Mouse (Mus musculus) hindbrain, embryonic 15.5 days (tissue): ENCODE measurements around the gene Prkg1. TPM values are rescaled to one million over a fixed set of nuclear protein-coding genes. Genes with fewer than 3 reads are reported as not detected.
A peak's percentile ranks its signal among the peaks of the same experiment; 100 is the strongest.

Experiments
- ATAC-seq: fragments of 200-750 bp; cut with Nextera tagmentation; 2 replicates; pipeline ENCODE4 v1.8.0; 2017; ENCODE audit warnings: low read depth, moderate number of reproducible peaks, moderate TSS enrichment; ENCODE audit not compliant: low FRiP score
- H3K27ac ChIP-seq: fragments of 300-500 bp; sonication (generic); replicated peaks from 2 replicates; pipeline ENCODE4 v1.5.1; 2015; ENCODE audit warnings: mild to moderate bottlenecking, inconsistent platforms
- H3K27me3 ChIP-seq: fragments of 300-500 bp; sonication (generic); 2 replicates; pipeline ENCODE4 v1.6.1; 2015; ENCODE audit warnings: control low read depth, inconsistent platforms
- H3K36me3 ChIP-seq: fragments of 300-500 bp; sonication (generic); 2 replicates; pipeline ENCODE4 v1.6.1; 2015; ENCODE audit warnings: control low read depth, inconsistent platforms
- H3K4me1 ChIP-seq: fragments of 300-500 bp; sonication (generic); replicated peaks from 2 replicates; pipeline ENCODE4 v1.6.1; 2015; ENCODE audit warnings: control low read depth, inconsistent platforms
- H3K4me2 ChIP-seq: fragments of 300-500 bp; sonication (generic); 2 replicates; pipeline ENCODE4 v1.6.1; 2015; ENCODE audit warnings: moderate library complexity, mild to moderate bottlenecking, inconsistent platforms
- H3K4me3 ChIP-seq: fragments of 300-500 bp; sonication (generic); 2 replicates; pipeline ENCODE4 v1.5.1; 2015; ENCODE audit warnings: mild to moderate bottlenecking, inconsistent platforms
- H3K9ac ChIP-seq: fragments of 300-500 bp; sonication (generic); 2 replicates; pipeline ENCODE4 v1.6.1; 2015; ENCODE audit warnings: inconsistent platforms
- H3K9me3 ChIP-seq: fragments of 300-500 bp; sonication (generic); 2 replicates; pipeline ENCODE4 v1.6.1; 2016; ENCODE audit warnings: control low read depth, inconsistent platforms
- WGBS: fragments of 180-500 bp; shearing (Covaris S2); methylation state at CpG from one replicate; pipeline ENCODE4 v1.1.7; 2015; 5-methylcytosine and 5-hydroxymethylcytosine counted together
- polyA plus RNA-seq: library from polyadenylated mRNA; unstranded; fragments of >200 nt; fragmentation: Nextera tagmentation; extraction: Ambion mirVana; gene quantifications from 2 replicates; pipeline ENCODE4 v1.2.1, GENCODE M21; 2015

Prkg1 gene
- polyA plus RNA-seq, 1 experiment from 2014 or later, result 5.0 TPM

GRCm38 (mm10) chr19:31158944-31159460 lies 605.8 kb downstream of the Prkg1 start:
- no peak overlapping the region for H3K4me2 ChIP-seq
- H3K4me1 ChIP-seq, result no peaks in the 10 kb centered on the region
- 72% methylated on average over 6 of the region's 6 CpGs for WGBS
- H3K36me3 ChIP-seq, result no peaks in the 10 kb centered on the region
- H3K9me3 ChIP-seq, result no peaks in the 10 kb centered on the region
- H3K27ac ChIP-seq, result no peak overlapping the region
- no peak overlapping the region for H3K4me3 ChIP-seq
- ATAC-seq, result no peak
- no peaks in the 10 kb centered on the region for H3K27me3 ChIP-seq
- H3K9ac ChIP-seq, result no peak overlapping the region

GRCm38 (mm10) chr19:31153399-31153798 lies 611.4 kb downstream of the Prkg1 start:
- Histone ChIP-seq H3K27ac (no peak overlapping the region), H3K4me2 (no peak overlapping the region), H3K4me1 (0 out of 2 replicates have a peak, but pooled peaks cover 2% of the 10 kb centered on the region), H3K36me3 (no peaks in the 10 kb centered on the region), H3K4me3 (no peak overlapping the region), H3K27me3 (no peaks in the 10 kb centered on the region), H3K9me3 (no peaks in the 10 kb centered on the region), H3K9ac (no peak overlapping the region)
- WGBS, result 34% methylated on average over 5 of the region's 5 CpGs
- ATAC-seq, result no peak

- Histone ChIP-seq H3K4me3 (no peak overlapping the region), H3K36me3 (no peaks in the 10 kb centered on the region), H3K4me2 (no peak overlapping the region), H3K9ac (no peak overlapping the region), H3K27ac (no peak overlapping the region), H3K27me3 (no peaks in the 10 kb centered on the region), H3K4me1 (0 out of 2 replicates have a peak, but pooled peaks cover 2% of the 10 kb centered on the region), H3K9me3 (no peaks in the 10 kb centered on the region)
- 91% methylated on average over 2 of the region's 2 CpGs for WGBS
- no peak for ATAC-seq
Observed at GRCm38 (mm10) chr19:31149902-31150301, 614.9 kb downstream of the Prkg1 start.

GRCm38 (mm10) chr19:31147457-31147856 lies 617.4 kb downstream of the Prkg1 start:
- H3K27me3 ChIP-seq, result no peaks in the 10 kb centered on the region
- no peaks in the 10 kb centered on the region for H3K9me3 ChIP-seq
- H3K4me1 ChIP-seq, result no peaks in the 10 kb centered on the region
- no peak for ATAC-seq
- H3K9ac ChIP-seq, result no peak overlapping the region
- WGBS, result 95% methylated on average over 2 of the region's 2 CpGs
- H3K4me3 ChIP-seq, result no peak overlapping the region
- no peaks in the 10 kb centered on the region for H3K36me3 ChIP-seq
- no peak overlapping the region for H3K4me2 ChIP-seq
- no peak overlapping the region for H3K27ac ChIP-seq

- Histone ChIP-seq H3K4me2 (no peak overlapping the region), H3K4me1 (no peaks in the 10 kb centered on the region), H3K36me3 (no peaks in the 10 kb centered on the region), H3K9me3 (no peaks in the 10 kb centered on the region), H3K27me3 (no peaks in the 10 kb centered on the region), H3K27ac (no peak overlapping the region), H3K9ac (no peak overlapping the region), H3K4me3 (no peak overlapping the region)
- 75% methylated on average over 3 of the region's 3 CpGs for WGBS
- ATAC-seq, result no peak
Observed at GRCm38 (mm10) chr19:31146156-31146555, 618.7 kb downstream of the Prkg1 start.

- no peak overlapping the region for H3K4me3 ChIP-seq
- no peak overlapping the region for H3K9ac ChIP-seq
- H3K27me3 ChIP-seq, result no peaks in the 10 kb centered on the region
- ATAC-seq, result no peak
- no peak overlapping the region for H3K4me2 ChIP-seq
- no peaks in the 10 kb centered on the region for H3K9me3 ChIP-seq
- H3K27ac ChIP-seq, result no peak overlapping the region
- H3K36me3 ChIP-seq, result no peaks in the 10 kb centered on the region
- 81% methylated on average over 7 of the region's 7 CpGs for WGBS
- H3K4me1 ChIP-seq, result no peaks in the 10 kb centered on the region
Observed at GRCm38 (mm10) chr19:31141905-31142304, 622.9 kb downstream of the Prkg1 start.

- WGBS, result 0% methylated on average over 2 of the region's 2 CpGs
- H3K27me3 ChIP-seq, result no peaks in the 10 kb centered on the region
- H3K9me3 ChIP-seq, result no peaks in the 10 kb centered on the region
- H3K4me1 ChIP-seq, result no peaks in the 10 kb centered on the region
- no peak for ATAC-seq
- no peak overlapping the region for H3K4me2 ChIP-seq
- no peaks in the 10 kb centered on the region for H3K36me3 ChIP-seq
- no peak overlapping the region for H3K4me3 ChIP-seq
- no peak overlapping the region for H3K9ac ChIP-seq
- H3K27ac ChIP-seq, result no peak overlapping the region
Observed at GRCm38 (mm10) chr19:31136316-31136715, 628.5 kb downstream of the Prkg1 start.

GRCm38 (mm10) chr19:31132614-31133013 lies 632.2 kb downstream of the Prkg1 start:
- 79% methylated on average over 8 of the region's 8 CpGs for WGBS
- Histone ChIP-seq H3K9ac (no peak overlapping the region), H3K27me3 (no peaks in the 10 kb centered on the region)

GRCm38 (mm10) chr19:31124628-31125027 lies 640.2 kb downstream of the Prkg1 start:
- H3K4me2 ChIP-seq, result no peak overlapping the region
- 68% methylated on average over 3 of the region's 3 CpGs for WGBS
- H3K4me3 ChIP-seq, result no peak overlapping the region
- H3K9ac ChIP-seq, result no peak overlapping the region
- ATAC-seq, result no peak
- H3K4me1 ChIP-seq, result no peaks in the 10 kb centered on the region
- no peaks in the 10 kb centered on the region for H3K36me3 ChIP-seq
- H3K27me3 ChIP-seq, result no peaks in the 10 kb centered on the region
- H3K27ac ChIP-seq, result no peak overlapping the region
- no peaks in the 10 kb centered on the region for H3K9me3 ChIP-seq

More at GRCm38 (mm10) chr19:31132614-31133013, 632.2 kb downstream of the Prkg1 start:
- Histone ChIP-seq H3K9me3 (no peaks in the 10 kb centered on the region), H3K4me1 (no peaks in the 10 kb centered on the region), H3K4me2 (no peak overlapping the region), H3K27ac (no peak overlapping the region), H3K36me3 (no peaks in the 10 kb centered on the region), H3K4me3 (no peak overlapping the region)
- ATAC-seq, result no peak

- Histone ChIP-seq H3K4me2 (no peak overlapping the region), H3K36me3 (no peaks in the 10 kb centered on the region), H3K4me1 (no peaks in the 10 kb centered on the region), H3K9ac (no peak overlapping the region), H3K4me3 (no peak overlapping the region), H3K27me3 (no peaks in the 10 kb centered on the region), H3K9me3 (no peaks in the 10 kb centered on the region), H3K27ac (no peak overlapping the region)
- 0 out of 2 replicates have a peak, but pooled peaks have one; percentile 56 for ATAC-seq
- 29% methylated on average over 4 of the region's 4 CpGs for WGBS
Observed at GRCm38 (mm10) chr19:31114690-31115089, 650.1 kb downstream of the Prkg1 start.

GRCm38 (mm10) chr19:31106835-31107554 lies 657.8 kb downstream of the Prkg1 start:
- Histone ChIP-seq H3K9ac (no peak overlapping the region), H3K27ac (no peak overlapping the region), H3K4me2 (no peak overlapping the region), H3K36me3 (no peaks in the 10 kb centered on the region), H3K4me3 (no peak overlapping the region), H3K9me3 (no peaks in the 10 kb centered on the region), H3K4me1 (no peaks in the 10 kb centered on the region), H3K27me3 (no peaks in the 10 kb centered on the region)
- WGBS, result 45% methylated on average over 9 of the region's 9 CpGs
- no peak for ATAC-seq

GRCm38 (mm10) chr19:31106036-31106435 lies 658.8 kb downstream of the Prkg1 start:
- Histone ChIP-seq H3K4me1 (no peaks in the 10 kb centered on the region), H3K27ac (no peak overlapping the region), H3K4me2 (no peak overlapping the region), H3K4me3 (no peak overlapping the region), H3K27me3 (no peaks in the 10 kb centered on the region), H3K9me3 (no peaks in the 10 kb centered on the region), H3K36me3 (no peaks in the 10 kb centered on the region), H3K9ac (no peak overlapping the region)
- no peak for ATAC-seq
- 42% methylated on average over 3 of the region's 3 CpGs for WGBS
